Mouse (Mus musculus) liver, adult 2 months (tissue): ENCODE results near the gene Gm10226.

ENCODE experiments used
- CTCF ChIP-seq: fragments of 200-500 bp; IDR thresholded peaks from 2 replicates; pipeline ENCODE4 v1.5.1; 2011; ENCODE audit warnings: low read depth, low read length, control low read depth
- POLR2A ChIP-seq: fragments of 200-500 bp; IDR thresholded peaks from 2 replicates; pipeline ENCODE4 v1.6.1; 2011; ENCODE audit warnings: low read length, control low read depth; ENCODE audit not compliant: insufficient read depth; ENCODE audit errors: extremely low read depth

DNA sequence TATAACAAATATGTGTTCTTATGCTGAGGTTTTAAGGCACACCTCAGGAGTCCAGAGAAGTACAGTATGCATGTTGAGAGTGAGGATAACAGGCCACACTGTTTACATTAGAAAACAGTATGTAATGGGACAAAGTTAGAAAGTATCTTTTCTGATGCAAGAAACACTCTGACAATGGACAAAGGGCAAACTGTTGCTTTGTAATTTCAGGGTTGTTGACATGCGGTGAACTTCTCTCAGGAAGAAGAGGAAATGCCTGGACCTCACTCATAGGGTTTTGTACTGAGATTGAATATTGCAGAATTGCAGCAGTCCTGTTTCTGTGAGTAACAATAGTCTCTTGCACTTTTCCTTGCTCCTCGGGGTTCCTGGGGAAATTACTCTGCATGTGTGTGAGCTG, 16.7 kb downstream of the Gm10226 start:
- no peak for TF ChIP-seq POLR2A
- TF ChIP-seq CTCF: no peak
